Mouse (Mus musculus) spleen, postnatal 10 days (tissue): Measurements from ENCODE around the gene Tmcc1.
A peak's percentile ranks its signal among the peaks of the same experiment; 100 is the strongest.

Experiments used
- DNase-seq, 2 experiments: peaks; one replicate each; pipeline ENCODE4 v3.0.0; 2021 to 2022; ENCODE audit warnings: low spot score in 2 of 2

The Tmcc1 gene

GRCm38 (mm10) chr6:116015902-116016301, 177.4 kb downstream of the Tmcc1 start:
- no peak for DNase-seq

DNA sequence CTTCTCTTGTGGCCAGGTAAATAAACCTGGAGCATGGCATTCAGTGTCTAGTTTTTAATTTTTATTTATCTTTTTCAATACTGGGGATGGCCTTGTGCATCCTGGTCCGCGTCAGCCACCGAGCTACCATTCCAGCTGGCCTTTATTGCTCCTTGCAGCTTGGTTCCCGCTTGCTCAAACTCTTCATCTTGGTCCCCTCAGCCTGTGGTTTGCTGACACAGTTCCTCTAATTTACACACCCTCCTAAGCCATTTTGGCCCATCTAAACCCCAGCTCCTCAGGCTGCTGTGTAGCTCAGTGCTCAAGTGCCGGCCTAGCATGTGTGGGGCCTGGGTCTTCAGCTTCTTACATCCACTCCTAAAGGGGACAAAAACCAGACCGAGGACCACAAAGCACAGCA, 179.2 kb downstream of the Tmcc1 start:
- DNase-seq: no peak

- DNase-seq: no peak
Observed at GRCm38 (mm10) chr6:116013687-116014086, 179.6 kb downstream of the Tmcc1 start.

DNA sequence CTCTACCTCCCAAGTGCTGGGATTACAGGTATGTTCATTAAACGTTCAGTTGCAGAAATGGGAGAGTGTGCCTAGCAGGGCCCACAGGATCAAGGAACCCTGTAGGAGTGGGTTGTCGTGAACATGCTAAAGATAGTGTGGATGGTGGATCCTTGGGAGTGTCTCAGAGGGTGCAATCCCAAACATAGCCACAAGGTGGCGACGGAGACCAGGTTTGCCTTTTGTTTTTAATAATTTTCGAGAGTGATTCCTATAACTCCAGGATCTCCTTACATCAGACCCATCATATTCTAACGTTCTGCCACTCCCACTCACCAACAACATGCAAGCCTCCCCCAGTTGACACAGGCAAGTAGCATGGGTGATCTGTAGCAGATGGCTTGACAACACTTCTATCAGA, 182.7 kb downstream of the Tmcc1 start:
- DNase-seq: peak; percentile 78 to 84

DNA sequence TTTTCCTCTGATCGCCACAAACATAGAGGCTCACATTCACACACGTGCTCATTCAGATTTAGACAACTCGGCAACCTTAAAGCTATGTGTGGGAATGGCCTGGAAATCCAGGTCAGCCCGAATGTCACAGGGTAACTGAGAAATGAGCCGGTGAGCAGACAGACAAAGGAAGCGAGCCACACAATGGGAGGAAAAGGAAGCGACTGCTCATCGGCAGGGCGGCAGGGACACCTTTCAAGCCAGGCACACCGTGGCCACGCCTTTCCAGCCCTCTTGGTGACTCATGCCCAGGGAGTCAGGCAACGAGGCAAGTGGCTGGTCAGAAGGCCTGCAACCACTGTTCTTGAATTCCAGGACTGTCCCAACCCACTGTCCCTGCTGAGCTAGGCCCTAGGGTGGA, 183.9 kb downstream of the Tmcc1 start:
- DNase-seq: no peak

GRCm38 (mm10) chr6:116007561-116008173, 185.6 kb downstream of the Tmcc1 start:
- peak in 1 of 2 experiments; percentile 78 for DNase-seq

DNA sequence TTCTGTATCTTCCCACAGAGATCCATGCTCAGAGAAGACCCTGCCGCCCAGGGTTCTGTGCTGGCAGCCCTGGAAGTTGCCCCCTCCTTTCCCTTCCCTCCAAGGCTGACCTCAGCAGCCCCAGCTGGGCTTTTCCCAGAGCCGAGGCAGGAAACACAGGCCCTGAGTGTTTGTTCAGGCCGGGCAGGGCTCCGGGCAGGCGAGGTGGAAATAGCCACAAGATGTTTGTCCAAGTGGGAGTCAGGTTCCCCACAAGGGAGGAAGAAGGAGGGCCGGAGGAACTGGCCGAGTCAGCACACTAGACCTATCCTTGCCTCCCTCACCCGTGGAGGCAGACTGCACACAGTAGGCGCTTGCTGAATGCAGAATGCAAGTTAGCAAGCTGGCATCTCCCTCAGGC, 186.6 kb downstream of the Tmcc1 start:
- peak in 1 of 2 experiments; percentile 21 for DNase-seq

- DNase-seq: no peak
Observed at GRCm38 (mm10) chr6:116005959-116006288, 187.4 kb downstream of the Tmcc1 start.

DNA sequence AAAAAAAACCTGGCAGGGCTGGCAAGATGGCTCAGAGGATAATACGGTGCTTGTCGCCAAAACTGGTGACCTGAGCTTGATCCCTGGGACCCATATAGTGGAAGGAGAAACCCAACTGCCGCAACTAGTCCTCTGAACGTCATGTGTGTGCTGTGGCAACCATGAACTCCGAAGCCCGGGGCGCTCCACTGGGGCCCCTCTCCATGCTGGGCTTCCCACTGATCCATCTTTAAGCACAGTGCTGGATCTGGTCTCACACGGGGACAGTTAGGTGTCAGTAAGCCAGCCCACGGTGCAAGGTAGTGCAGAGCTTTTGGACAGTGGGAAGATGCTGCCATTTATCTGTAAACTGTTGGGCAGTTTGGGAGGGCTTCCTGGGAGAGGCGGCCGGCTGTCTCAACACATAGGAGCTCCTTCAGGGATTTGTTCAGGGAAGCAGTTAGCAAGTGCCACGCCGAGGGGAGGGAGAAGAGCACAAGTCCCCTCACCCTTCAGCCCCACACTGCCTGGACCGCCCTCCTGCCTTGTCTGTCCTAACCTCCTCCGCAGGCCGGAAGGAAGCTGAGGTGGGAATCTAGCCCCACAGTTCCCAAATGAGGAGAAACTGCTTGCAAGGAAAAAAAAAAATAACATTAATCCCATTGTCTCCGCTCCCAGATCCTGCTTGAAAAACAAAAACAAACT, 187.9 kb downstream of the Tmcc1 start:
- DNase-seq: no peak

- DNase-seq: no peak
Observed at GRCm38 (mm10) chr6:116004716-116005115, 188.6 kb downstream of the Tmcc1 start.

- DNase-seq: peak in 1 of 2 experiments; percentile 22
Observed at GRCm38 (mm10) chr6:116004069-116004468, 189.2 kb downstream of the Tmcc1 start.

GRCm38 (mm10) chr6:116003516-116003915, 189.8 kb downstream of the Tmcc1 start:
- DNase-seq: peak in 1 of 2 experiments; percentile 32

- DNase-seq: no peak
Observed at GRCm38 (mm10) chr6:116002311-116003104, 190.8 kb downstream of the Tmcc1 start.

- DNase-seq: no peak
Observed at GRCm38 (mm10) chr6:116000851-116001250, 192.4 kb downstream of the Tmcc1 start.

GRCm38 (mm10) chr6:115999227-115999626, 194.1 kb downstream of the Tmcc1 start:
- peak in 1 of 2 experiments; percentile 26 for DNase-seq

- no peak for DNase-seq
Observed at GRCm38 (mm10) chr6:115998758-115999157, 194.5 kb downstream of the Tmcc1 start.

DNA sequence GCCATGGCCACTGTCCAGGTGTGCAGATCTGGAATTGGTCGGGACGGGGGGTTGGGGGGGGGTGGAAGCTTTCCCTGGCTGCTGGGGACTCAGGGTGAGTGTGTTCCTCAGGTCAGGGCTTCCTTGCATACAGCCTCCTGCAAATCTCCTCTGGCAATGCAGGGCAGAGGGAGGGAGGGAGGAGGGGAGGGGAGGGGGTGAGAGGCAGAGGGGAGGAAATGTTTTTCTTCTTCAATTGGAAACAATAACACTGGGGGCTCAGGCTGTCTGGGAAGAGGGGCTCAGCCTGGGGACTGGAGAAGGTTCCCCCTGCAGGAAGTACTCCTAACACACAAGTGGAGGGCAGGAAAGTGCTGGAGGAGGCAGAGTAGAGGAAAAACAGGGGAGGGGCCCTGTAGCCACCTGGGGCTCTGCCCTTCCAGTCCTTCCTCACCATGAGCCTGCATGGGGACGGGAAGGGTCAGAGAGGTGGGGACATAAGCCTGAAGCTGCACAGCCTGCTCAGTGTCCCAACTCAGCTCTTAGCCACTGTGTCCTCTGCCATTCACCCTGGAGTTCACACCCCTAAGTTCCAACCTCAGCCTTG, 195.5 kb downstream of the Tmcc1 start:
- DNase-seq: no peak

GRCm38 (mm10) chr6:115996171-115996851, 197.0 kb downstream of the Tmcc1 start:
- no peak for DNase-seq

DNA sequence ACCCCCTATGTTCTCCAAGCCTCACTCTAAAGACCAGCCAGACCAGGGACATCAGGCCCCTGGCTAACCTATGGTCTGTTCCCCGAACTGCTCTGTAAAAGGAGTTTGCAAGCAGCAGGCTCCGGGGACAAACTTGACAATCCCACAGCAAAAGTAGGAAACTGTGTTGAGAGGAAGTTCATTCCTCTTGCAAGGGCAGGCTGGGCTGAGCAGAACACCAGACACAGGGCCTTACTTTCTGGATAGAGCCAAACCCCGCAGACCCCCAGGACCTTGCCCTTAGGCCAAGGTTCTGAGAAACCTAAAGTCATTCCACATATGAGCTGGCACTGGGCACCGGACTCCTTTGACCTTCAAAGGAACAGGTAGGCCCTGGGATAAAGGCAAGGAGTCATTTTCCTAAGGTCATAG, 197.8 kb downstream of the Tmcc1 start:
- no peak for DNase-seq

GRCm38 (mm10) chr6:115994877-115995520, 198.3 kb downstream of the Tmcc1 start, which contains the start of gene Plxnd1:
Gene Plxnd1 (minus strand): TSS chr6:115995005.
- DNase-seq: peak; percentile 86 to 91
